Mouse (Mus musculus) olfactory bulb, adult 2 months (tissue): ENCODE data around the gene Gna15.

ENCODE experiments used
- CTCF ChIP-seq: fragments of 200-500 bp; IDR thresholded peaks from 2 replicates; pipeline ENCODE4 v1.5.1; 2012; ENCODE audit warnings: low read depth, mild to moderate bottlenecking, low read length, moderate library complexity; ENCODE audit not compliant: insufficient read depth
- POLR2A ChIP-seq: fragments of 200-500 bp; IDR thresholded peaks from 2 replicates; pipeline ENCODE4 v1.6.1; 2012; ENCODE audit warnings: mild to moderate bottlenecking, low read depth, low read length, moderate library complexity; ENCODE audit not compliant: insufficient read depth

- TF ChIP-seq CTCF (no peak), POLR2A (no peak)
Measured at GRCm38 (mm10) chr10:81562411-81562810, 38.4 kb upstream of the Gna15 start.
